Mouse (Mus musculus) left cerebral cortex, adult 9 months (tissue): ENCODE results near the gene Vmn2r112.
"Not testable (repeated sequence)": the region's sequence is repeated elsewhere in the genome, so short reads cannot be mapped to it uniquely, and the experiment has no call there.

Source experiments
- DNase-seq, 2 experiments: peaks; one replicate each; pipeline ENCODE4 v3.0.0; 2022; ENCODE audit warnings: low spot score in 2 of 2

Gene Vmn2r112

GRCm38 (mm10) chr17:22600651-22601050 lies at the start of gene Vmn2r112:
Gene Vmn2r112, plus strand, starts transcription at chr17:22600951.
- not testable (repeated sequence) for DNase-seq

- DNase-seq, result not testable (repeated sequence)
Observed at GRCm38 (mm10) chr17:22573382-22573781, 27.4 kb upstream of the Vmn2r112 start, which contains the start of gene Vmn2r111. Gene Vmn2r111, minus strand, starts transcription at chr17:22573482.

GRCm38 (mm10) chr17:22630646-22631045 lies 29.9 kb downstream of the Vmn2r112 start:
- no peak for DNase-seq
